Mouse (Mus musculus): Measurements from ENCODE around the gene Atxn7l3. TPM values are rescaled to one million over a fixed set of nuclear protein-coding genes. Genes with fewer than 3 reads are reported as not detected.
A peak's percentile ranks its signal among the peaks of the same experiment; 100 is the strongest.

The Atxn7l3 gene
- 11.0 and 11.6 TPM in 2 replicates for polyA plus RNA-seq (2012; rRNA removed)
- 3.6 and 4.7 TPM in 2 replicates for polyA plus RNA-seq (2014; fragmentation: Nextera tagmentation; extraction: Ambion mirVana)

GRCm38 (mm10) chr11:102296491-102297472 is at the start of gene Atxn7l3:
Atxn7l3 (minus strand) TSS chr11:102296631.
- Histone ChIP-seq H3K4me3 (ENCODE audit: insufficient read depth in 1 of 2, low read depth in 2 of 2, low read length in 2 of 2) (peak within 1 kb of the TSS; percentile 73 to 83), H3K4me1 (replicated peaks; ENCODE audit: control insufficient read depth in 2 of 2, insufficient read depth in 2 of 2, low read length in 1 of 2) (peaks cover 9 to 12% of the 10 kb centered on the region in 2 experiments), H3K9me3 (ENCODE audit: control insufficient read depth, low read length) (no peaks in the 10 kb centered on the region), H3K36me3 (replicated peaks; ENCODE audit: control insufficient read depth, insufficient read depth, low read depth) (peaks cover 19% of the 10 kb centered on the region), H3K4me2 (ENCODE audit: low read depth) (peak within 1 kb of the TSS; percentile 95), H3K27me3 (ENCODE audit: control insufficient read depth, insufficient read depth, low read length) (no peaks in the 10 kb centered on the region), H3K27ac (peak within 1 kb of the TSS; percentile 89), H3K9ac (replicated peaks) (peak within 1 kb of the TSS; percentile 84)
- WGBS (ENCODE audit: insufficient replicate concordance), result under 1% methylated on average over 105 of the region's 125 CpGs
- DNase-seq (ENCODE audit: low read depth in 3 of 3, low spot score in 3 of 3), result peak; percentile 97 to 98 (median 98)
- peak; percentile 92 for ATAC-seq (ENCODE audit: insufficient read depth)
- TF ChIP-seq EP300 (IDR thresholded peaks at IDR 0.05; ENCODE audit: low read depth), result no peak
- no peak for TF ChIP-seq CTCF (IDR thresholded peaks at IDR 0.05; ENCODE audit: low read depth)

DNA sequence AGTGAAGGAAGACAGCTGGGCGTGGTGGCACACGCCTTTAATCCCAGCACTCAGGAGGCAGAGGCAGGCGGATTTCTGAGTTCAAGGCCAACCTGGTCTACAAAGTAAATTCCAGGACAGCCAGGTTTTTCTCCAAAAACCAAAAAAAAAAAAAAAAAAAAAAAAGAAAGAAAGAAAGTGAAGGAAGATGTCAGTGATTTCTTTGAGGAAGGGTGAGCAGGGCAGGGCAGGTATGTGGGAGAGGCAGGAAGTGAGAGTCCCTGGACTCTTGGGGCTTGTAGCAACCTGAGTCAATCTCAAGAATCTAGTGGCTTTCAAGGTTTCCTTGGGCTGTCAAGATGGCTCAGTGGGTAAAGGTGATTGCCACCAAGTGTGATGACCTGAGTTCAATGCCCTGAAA is 48.0 kb upstream of the Atxn7l3 start:
- WGBS (ENCODE audit: insufficient replicate concordance), result 77% methylated on average over 3 of the region's 3 CpGs
- H3K9ac ChIP-seq (replicated peaks), result no peak overlapping the region
- no peaks in the 10 kb centered on the region for H3K9me3 ChIP-seq (ENCODE audit: control insufficient read depth, low read length)
- H3K4me3 ChIP-seq (ENCODE audit: insufficient read depth in 1 of 2, low read depth in 2 of 2, low read length in 2 of 2), result no peak overlapping the region
- TF ChIP-seq CTCF (IDR thresholded peaks at IDR 0.05; ENCODE audit: low read depth), result no peak
- TF ChIP-seq EP300 (IDR thresholded peaks at IDR 0.05; ENCODE audit: low read depth), result no peak
- no peaks in the 10 kb centered on the region for H3K27me3 ChIP-seq (ENCODE audit: control insufficient read depth, insufficient read depth, low read length)
- no peak overlapping the region for H3K27ac ChIP-seq
- H3K4me1 ChIP-seq (replicated peaks; ENCODE audit: control insufficient read depth in 2 of 2, insufficient read depth in 2 of 2, low read length in 1 of 2), result no peaks in the 10 kb centered on the region
- peaks cover 8% of the 10 kb centered on the region for H3K36me3 ChIP-seq (replicated peaks; ENCODE audit: control insufficient read depth, insufficient read depth, low read depth)
- ATAC-seq (ENCODE audit: insufficient read depth) (no peak), DNase-seq (ENCODE audit: low read depth in 3 of 3, low spot score in 3 of 3) (no peak)
- no peak overlapping the region for H3K4me2 ChIP-seq (ENCODE audit: low read depth)

GRCm38 (mm10) chr11:102342742-102343141 is 46.3 kb upstream of the Atxn7l3 start:
- Histone ChIP-seq H3K4me1 (replicated peaks; ENCODE audit: control insufficient read depth in 2 of 2, insufficient read depth in 2 of 2, low read length in 1 of 2) (no peaks in the 10 kb centered on the region), H3K36me3 (replicated peaks; ENCODE audit: control insufficient read depth, insufficient read depth, low read depth) (no peaks in the 10 kb centered on the region), H3K27me3 (ENCODE audit: control insufficient read depth, insufficient read depth, low read length) (no peaks in the 10 kb centered on the region; the same call in 1 of the 2 replicates), H3K9me3 (ENCODE audit: control insufficient read depth, low read length) (no peaks in the 10 kb centered on the region), H3K9ac (replicated peaks) (no peak overlapping the region), H3K4me2 (ENCODE audit: low read depth) (no peak overlapping the region), H3K4me3 (ENCODE audit: insufficient read depth in 1 of 2, low read depth in 2 of 2, low read length in 2 of 2) (no peak overlapping the region), H3K27ac (no peak overlapping the region)
- DNase-seq (ENCODE audit: low read depth in 3 of 3, low spot score in 3 of 3), result no peak
- no peak for ATAC-seq (ENCODE audit: insufficient read depth)
- 72% methylated on average over 12 of the region's 12 CpGs for WGBS (ENCODE audit: insufficient replicate concordance)
- TF ChIP-seq CTCF (IDR thresholded peaks at IDR 0.05; ENCODE audit: low read depth), result no peak
- no peak for TF ChIP-seq EP300 (IDR thresholded peaks at IDR 0.05; ENCODE audit: low read depth)

DNA sequence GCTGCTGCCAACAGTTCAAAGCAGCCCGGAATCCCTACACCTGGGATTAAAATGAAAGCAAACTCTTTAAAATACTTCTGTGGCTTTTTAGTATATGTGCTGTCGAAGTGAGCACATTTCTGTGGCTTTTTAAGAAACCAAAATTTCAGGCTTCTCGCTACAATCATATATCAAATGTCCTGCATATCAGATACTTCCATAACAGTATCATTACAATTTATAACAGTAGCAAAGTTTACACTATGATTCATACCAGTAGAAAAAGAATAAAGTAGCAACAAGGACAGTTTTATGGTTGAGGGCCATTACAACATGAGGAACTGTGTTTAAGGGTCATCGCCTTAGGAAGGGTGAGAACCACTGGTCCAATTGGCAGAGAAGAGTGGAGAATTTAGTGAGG is 44.7 kb upstream of the Atxn7l3 start:
- no peaks in the 10 kb centered on the region for H3K4me1 ChIP-seq (replicated peaks; ENCODE audit: control insufficient read depth in 2 of 2, insufficient read depth in 2 of 2, low read length in 1 of 2)
- H3K4me3 ChIP-seq (ENCODE audit: insufficient read depth in 1 of 2, low read depth in 2 of 2, low read length in 2 of 2), result no peak overlapping the region
- H3K36me3 ChIP-seq (replicated peaks; ENCODE audit: control insufficient read depth, insufficient read depth, low read depth), result no peaks in the 10 kb centered on the region
- no peak overlapping the region for H3K9ac ChIP-seq (replicated peaks)
- TF ChIP-seq EP300 (IDR thresholded peaks at IDR 0.05; ENCODE audit: low read depth) (no peak), CTCF (IDR thresholded peaks at IDR 0.05; ENCODE audit: low read depth) (no peak)
- no peak for ATAC-seq (ENCODE audit: insufficient read depth)
- no peak overlapping the region for H3K4me2 ChIP-seq (ENCODE audit: low read depth)
- H3K9me3 ChIP-seq (ENCODE audit: control insufficient read depth, low read length), result no peaks in the 10 kb centered on the region
- H3K27ac ChIP-seq, result no peak overlapping the region
- 76% methylated on average over 4 of the region's 4 CpGs for WGBS (ENCODE audit: insufficient replicate concordance)
- DNase-seq (ENCODE audit: low read depth in 3 of 3, low spot score in 3 of 3), result no peak
- H3K27me3 ChIP-seq (ENCODE audit: control insufficient read depth, insufficient read depth, low read length), result no peaks in the 10 kb centered on the region; the same call in 1 of the 2 replicates

DNA sequence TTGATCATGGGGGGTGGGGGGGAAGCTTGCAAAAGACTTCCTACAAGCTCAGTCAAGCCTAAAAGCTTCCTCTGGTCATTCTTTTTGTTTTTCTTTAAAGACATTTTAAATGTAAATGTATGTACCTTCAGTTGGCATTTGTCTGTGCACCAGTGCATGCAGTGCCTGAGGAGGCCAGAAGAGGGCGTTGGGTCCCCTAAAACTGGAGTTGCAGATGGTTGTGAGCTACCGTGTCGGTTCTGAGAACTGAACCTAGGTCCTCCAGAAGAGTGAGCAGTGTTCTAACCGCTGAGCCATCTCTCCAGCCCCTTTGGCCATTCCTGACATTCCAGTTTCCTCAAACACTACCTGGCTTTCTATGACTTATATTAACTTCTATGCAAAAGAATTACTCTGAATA is 43.2 kb upstream of the Atxn7l3 start:
- no peak overlapping the region for H3K9ac ChIP-seq (replicated peaks)

More for the DNA sequence above, 43.2 kb upstream of the Atxn7l3 start:
- Histone ChIP-seq H3K9me3 (ENCODE audit: control insufficient read depth, low read length) (no peaks in the 10 kb centered on the region), H3K36me3 (replicated peaks; ENCODE audit: control insufficient read depth, insufficient read depth, low read depth) (no peaks in the 10 kb centered on the region), H3K4me3 (ENCODE audit: insufficient read depth in 1 of 2, low read depth in 2 of 2, low read length in 2 of 2) (no peak overlapping the region), H3K27ac (no peak overlapping the region), H3K27me3 (ENCODE audit: control insufficient read depth, insufficient read depth, low read length) (no peaks in the 10 kb centered on the region; the same call in 1 of the 2 replicates), H3K4me1 (replicated peaks; ENCODE audit: control insufficient read depth in 2 of 2, insufficient read depth in 2 of 2, low read length in 1 of 2) (no peaks in the 10 kb centered on the region), H3K4me2 (ENCODE audit: low read depth) (no peak overlapping the region)
- TF ChIP-seq CTCF (IDR thresholded peaks at IDR 0.05; ENCODE audit: low read depth) (peak; percentile 67), EP300 (IDR thresholded peaks at IDR 0.05; ENCODE audit: low read depth) (no peak)
- no peak for ATAC-seq (ENCODE audit: insufficient read depth)
- 58% methylated on average over 4 of the region's 4 CpGs for WGBS (ENCODE audit: insufficient replicate concordance)
- DNase-seq (ENCODE audit: low read depth in 3 of 3, low spot score in 3 of 3), result no peak

Data from liver, embryonic 14.5 days (tissue).